Mouse (Mus musculus): Measurements from ENCODE around the gene Jmjd4.

- no peak for TF ChIP-seq CTCF (IDR thresholded peaks at IDR 0.05 in 2 of 3, conservative IDR thresholded peaks at IDR 0.05 in 1 of 3; ENCODE audit: control insufficient read depth in 1 of 3, insufficient read depth in 1 of 3, low read depth in 2 of 3, low read length in 3 of 3, poor library complexity in 1 of 3, severe bottlenecking in 1 of 3)
- TF ChIP-seq UBTF (IDR thresholded peaks at IDR 0.05; ENCODE audit: borderline replicate concordance, insufficient read depth, low read depth, low read length), result no peak
- no peak for TF ChIP-seq TCF12 (IDR thresholded peaks at IDR 0.05; ENCODE audit: low read depth, low read length)
- no peak for TF ChIP-seq EP300 (IDR thresholded peaks at IDR 0.05; ENCODE audit: low read depth in 1 of 2, low read length in 2 of 2)
- no peak for TF ChIP-seq ZNF384 (IDR thresholded peaks at IDR 0.05; ENCODE audit: low read depth, low read length)
- TF ChIP-seq CHD2 (IDR thresholded peaks at IDR 0.05; ENCODE audit: low read length), result no peak
- no peak for TF ChIP-seq TAL1 (IDR thresholded peaks at IDR 0.05; ENCODE audit: low read length)
These were observed 44.1 kb upstream of the Jmjd4 start for GRCm38 (mm10) chr11:59405761-59406160.
